Mouse (Mus musculus) spleen, postnatal 10 days (tissue): Measurements from ENCODE around the gene Cyth2.

ENCODE experiments used
- DNase-seq, 2 experiments: peaks; one replicate each; pipeline ENCODE4 v3.0.0; 2021 to 2022; ENCODE audit warnings: low spot score in 2 of 2

Gene Cyth2

DNA sequence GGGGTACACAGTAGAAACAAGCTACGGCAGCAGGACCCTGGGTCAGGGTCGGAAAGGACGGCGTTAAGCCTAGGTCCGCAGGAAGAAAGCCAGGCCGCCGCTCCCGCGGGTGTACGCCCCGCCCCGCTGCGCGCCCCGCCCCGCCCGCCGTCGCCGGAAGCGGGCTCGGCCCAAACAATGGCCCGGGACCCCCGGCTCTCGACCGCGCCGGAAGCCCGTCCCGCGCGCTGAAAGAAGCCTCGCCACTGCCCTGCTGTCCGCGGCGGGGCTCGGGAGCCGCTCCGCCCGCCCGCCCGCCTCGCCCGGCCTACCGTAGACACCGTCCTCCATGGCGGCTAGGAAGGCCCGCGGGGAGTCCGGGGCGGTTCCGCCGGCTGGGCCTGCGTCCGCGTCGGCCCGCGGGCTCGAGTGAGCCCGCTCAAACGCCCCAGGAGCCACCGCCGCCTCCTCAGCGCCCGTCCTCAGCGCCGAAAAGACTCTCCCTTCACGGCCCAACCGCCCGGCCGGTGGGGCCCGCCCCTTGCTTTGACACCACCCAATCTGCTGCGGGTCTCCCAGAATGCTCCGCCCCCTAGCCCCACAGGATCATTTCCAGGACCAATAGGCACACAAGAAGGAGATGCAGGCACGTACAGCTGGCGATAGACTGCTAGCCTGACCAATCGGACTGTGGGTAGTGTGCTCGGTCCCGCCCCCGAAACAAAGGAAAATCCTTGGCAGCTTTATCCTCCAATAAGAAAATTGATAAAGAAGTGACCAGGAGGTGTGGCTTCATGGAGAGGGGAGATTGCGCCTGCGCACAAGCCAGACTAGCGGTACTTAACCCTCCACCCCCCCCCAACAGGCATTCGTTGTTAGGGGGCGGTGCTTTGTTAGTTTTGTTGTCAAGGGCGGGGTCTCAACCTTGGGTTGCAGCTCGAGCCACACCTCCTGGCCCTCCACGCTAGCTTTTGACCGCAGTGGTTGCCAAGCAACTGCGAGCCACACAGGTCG, at the start of gene Cyth2:
Gene Cyth2 (minus strand): TSS at position 795 of the 993 bp plus-strand sequence.
- peak; percentile 95 to 99 for DNase-seq

- DNase-seq = no peak
Measured at GRCm38 (mm10) chr7:45862804-45863203, 48.4 kb upstream of the Cyth2 start.

GRCm38 (mm10) chr7:45859008-45859407, 44.6 kb upstream of the Cyth2 start:
- DNase-seq = no peak

GRCm38 (mm10) chr7:45856950-45857901, 42.8 kb upstream of the Cyth2 start:
- no peak for DNase-seq

GRCm38 (mm10) chr7:45853089-45853488, 38.7 kb upstream of the Cyth2 start:
- DNase-seq = no peak

DNA sequence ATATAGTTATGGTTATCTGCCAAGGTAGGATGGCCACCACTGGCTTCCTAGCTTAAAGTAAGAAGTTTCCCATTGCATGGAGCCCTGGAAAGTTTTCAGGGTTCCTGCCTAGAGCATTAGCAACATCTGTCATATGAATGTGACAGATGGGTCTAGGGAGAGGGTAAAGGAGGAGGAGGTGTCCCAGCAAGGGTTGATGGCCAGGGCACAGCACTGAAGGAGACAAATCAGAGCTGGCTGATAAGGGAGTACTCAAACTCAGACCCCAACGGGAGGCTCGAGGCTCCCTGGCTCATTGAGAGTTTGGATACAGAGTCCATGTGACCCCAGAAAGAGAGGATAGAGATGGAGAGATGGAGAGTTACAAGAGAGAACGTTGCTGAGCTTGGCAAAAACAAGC, 36.3 kb upstream of the Cyth2 start:
- DNase-seq = no peak

- no peak for DNase-seq
Measured at GRCm38 (mm10) chr7:45848447-45849027, 34.2 kb upstream of the Cyth2 start.

DNA sequence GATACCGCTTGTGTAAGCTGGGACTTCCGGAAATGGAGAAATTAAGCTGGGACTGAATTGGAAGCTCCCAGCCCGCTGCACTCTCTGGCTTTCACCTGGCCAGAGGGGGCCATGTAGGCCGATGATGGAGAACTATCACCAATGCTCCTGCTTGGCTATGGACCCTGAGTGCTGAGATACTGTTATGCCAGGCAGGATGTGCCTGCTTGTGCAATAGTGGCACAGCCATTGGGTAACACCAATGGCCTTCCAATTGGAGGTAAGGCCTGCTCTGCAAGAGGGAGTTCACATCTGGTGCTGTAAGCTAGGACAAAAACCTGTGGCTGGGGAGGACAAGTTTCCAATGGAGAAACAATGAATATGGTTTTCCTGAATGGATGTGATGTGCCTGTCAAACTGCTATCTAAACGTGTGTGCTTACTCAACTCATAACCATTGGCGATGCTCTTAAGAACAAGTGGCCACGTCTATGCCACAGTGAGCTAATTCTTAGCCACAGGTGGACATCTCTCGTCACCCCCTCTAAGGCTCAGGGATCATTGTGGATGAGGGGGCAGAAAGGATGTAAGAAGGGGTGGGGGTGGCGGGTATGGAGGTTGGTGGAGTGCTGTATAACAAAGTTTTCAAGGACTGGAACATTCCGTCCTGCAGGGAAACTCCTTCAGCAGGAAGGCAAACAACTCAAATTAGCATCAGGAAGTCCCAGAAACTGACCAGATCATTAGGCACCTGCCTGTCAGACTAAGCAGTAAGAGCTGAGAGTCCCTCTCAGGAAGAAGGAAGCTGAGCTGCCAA, 28.8 kb upstream of the Cyth2 start:
- no peak for DNase-seq

- DNase-seq = peak in 1 of 2 experiments; percentile 12
Measured at GRCm38 (mm10) chr7:45833924-45834323, 19.5 kb upstream of the Cyth2 start.

GRCm38 (mm10) chr7:45833148-45833790, 18.9 kb upstream of the Cyth2 start:
- DNase-seq = peak in 1 of 2 experiments; percentile 29

DNA sequence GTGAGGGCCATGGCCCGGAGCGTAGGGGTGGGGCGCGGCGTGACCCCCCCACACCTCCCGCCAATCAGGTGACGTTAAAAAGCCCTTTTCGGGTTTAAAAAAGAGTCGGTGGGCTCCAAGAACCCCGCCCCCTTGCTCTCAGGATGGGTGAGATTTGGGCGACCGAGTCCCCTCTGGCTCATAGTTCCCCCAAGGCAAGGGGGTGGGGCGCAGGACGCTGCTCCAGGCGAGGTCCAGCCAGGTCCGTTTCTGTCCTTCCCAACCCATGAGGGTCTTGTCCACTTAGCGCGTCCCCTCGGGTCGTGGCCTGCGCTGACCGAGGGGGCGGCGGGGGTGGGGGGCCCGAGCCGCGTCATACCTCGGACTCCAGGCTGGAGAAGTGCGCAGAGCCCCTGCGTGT, 18.0 kb upstream of the Cyth2 start:
- DNase-seq = peak in 1 of 2 experiments; percentile 13

DNA sequence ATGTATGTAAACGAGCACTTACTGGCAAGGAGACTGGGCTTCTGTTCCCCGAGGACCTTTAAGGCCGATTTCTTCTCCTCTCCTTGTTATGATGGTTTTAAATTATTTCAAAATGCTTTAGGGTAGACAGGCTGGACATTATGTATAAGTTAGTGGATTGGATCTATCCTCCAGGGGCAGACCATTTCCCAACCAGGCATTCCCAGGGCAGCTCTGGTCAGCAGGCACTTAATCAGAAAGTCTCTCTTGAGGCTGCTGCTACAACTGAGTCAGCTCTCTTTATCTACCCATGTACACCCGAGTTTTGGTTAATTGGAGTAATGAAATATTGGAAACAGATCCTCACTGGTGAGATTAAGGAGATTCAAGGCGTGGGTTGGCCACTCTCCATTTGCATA, 16.7 kb upstream of the Cyth2 start:
- no peak for DNase-seq

DNA sequence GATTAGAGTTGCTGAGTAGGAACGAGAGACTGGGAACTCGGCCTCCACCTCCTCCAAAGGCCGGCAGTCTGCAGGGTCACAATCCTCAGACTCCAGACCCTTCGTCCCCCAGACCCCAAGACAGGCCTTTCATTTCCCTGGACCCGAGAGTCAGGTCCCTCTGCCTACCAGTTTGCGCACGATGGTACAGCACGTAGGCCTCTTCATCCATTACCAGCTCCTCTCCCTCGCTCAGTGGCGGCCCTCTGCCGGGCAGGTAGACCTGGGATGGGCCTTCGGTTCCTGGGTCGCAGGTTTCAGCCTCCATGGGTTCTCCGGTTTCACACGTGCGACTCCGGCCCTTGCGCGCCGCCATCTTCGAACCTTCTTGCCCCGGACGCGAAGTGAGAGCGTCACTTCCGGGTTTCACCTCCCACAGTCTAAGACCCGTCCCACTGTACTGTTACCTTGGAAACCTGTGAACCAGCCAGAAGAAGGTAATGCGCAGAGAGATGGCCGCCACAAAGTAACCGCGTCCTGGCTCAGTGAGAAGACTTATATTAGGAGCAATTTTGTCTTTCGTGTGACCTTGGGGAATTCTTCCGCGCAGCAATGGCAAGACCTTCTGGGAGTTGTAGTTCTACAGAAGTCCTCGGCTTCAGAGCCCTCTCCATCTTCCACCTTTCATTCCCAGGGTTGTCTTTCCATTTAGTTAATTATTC, 16.2 kb upstream of the Cyth2 start, which contains the start of gene Grwd1:
Gene Grwd1 (minus strand): TSS at position 518 of the 701 bp plus-strand sequence.
- peak; percentile 60 to 84 for DNase-seq

- no peak for DNase-seq
Measured at GRCm38 (mm10) chr7:45826631-45827030, 12.2 kb upstream of the Cyth2 start.

DNA sequence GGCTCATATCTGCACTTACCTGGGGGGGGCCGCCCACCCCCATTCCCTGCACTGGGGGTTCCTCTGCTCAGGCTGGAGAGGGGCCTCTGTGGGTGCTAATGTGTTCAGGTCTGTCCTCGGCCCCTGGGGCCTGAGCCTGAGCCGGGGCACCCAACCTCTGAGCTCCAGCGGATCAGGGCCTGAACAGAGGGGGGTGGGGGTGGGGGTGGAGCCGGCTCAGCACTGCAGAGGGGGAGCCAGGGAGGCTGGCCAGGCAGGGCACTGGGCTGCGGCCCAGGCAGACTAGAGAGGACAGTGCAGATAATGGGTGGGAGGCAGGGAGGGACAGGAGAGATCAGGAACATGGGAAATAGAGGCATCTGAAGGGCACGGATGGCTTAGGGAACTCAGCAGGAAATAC, 10.2 kb upstream of the Cyth2 start, which contains the start of gene Kcnj14:
Gene Kcnj14 (minus strand): TSS at position 185 of the 400 bp plus-strand sequence.
- DNase-seq = no peak

DNA sequence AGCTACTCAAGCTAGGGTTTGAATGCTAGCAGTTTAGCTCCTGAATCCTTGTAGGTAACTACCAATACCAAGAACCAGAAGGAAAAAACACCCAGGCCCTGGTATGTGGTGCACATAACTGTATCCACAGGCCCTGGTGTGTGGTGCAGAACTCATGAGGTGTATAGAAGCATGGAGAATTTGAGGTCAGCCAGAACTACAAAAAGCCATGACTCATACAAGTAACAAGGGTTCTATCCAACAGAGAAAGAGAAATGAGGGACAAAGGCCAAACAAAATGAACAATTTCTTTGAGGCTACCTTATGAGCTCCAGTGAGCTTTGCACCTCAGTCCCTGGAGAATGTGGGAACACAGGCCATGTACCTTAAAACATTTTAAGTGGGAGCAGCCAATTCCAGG, 6.5 kb upstream of the Cyth2 start:
- no peak for DNase-seq

DNA sequence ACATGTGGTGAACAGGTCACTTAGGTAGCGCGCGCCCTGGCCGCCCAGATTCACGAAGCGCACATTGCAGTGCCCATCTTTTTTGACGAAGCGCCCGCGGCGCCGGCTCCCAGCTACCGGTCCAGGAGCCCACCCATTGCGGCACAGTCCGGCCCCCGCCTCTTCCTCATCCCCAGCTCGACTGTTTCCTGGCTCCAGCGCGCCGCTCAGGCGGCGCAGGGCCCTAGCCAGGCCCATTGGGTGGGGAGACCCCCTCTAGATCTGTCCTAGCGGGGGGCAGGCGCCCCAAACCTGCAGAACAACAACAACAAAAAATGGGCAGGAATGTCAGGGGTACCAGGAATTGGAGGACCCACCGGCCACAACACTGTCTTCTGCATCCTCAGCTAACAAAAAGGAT, 5.5 kb upstream of the Cyth2 start:
- DNase-seq = no peak

DNA sequence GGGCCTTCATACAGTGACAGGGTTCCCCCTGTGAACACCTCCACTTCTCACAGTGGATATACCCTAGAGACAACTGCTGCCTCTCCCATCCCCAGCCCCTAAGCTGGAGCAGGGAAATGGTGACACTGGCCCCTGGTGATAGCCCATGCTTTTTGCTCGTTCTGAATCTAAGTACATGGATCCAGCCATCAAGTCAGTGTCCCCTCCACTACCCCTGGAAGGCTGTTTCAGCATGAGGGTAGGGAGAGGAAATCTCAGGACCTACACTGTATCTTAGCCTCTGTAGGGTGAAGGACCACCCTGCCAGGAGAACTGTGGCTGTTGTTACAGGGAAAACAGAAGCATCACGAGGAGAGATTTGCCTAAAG, 1.6 kb upstream of the Cyth2 start:
- no peak for DNase-seq

- DNase-seq = no peak
Measured at GRCm38 (mm10) chr7:45815323-45815983, 1.1 kb upstream of the Cyth2 start.
